Mouse (Mus musculus): Measurements from ENCODE around the gene Fignl1. TPM values are rescaled to one million over a fixed set of nuclear protein-coding genes. Genes with fewer than 3 reads are reported as not detected.

Fignl1 gene
- polyA plus RNA-seq, 1 experiment from 2014 or later = 101 TPM

DNA sequence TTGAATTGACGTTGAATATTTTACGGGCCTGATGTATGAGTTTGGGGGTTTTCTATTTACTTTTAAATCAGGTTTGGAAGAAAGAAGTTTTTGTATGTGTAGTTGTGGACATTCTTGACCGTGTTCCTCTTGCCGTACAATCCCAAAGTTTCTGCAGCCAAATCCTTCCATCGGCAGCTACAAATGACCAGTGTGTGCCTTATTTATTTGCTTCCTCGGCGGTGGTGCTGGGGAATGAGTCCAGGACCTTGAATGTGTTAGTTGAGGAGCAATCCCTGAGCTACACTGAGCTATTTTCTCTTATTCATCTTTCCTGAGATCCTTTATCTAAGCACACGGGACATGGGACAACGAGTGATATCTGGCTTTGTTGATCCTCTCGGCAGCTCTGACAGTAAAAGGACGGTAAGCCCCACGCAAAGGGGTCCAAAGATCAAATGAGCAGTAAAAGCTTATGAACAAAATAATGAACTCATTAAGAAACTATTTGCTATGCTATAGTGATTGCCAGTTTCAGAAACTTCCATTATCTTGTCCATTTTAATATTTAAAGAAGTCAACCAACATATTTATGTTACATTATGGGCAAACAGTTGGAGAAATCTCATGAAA lies 22.2 kb upstream of the Fignl1 start:
- no peak overlapping the region for H3K4me2 ChIP-seq (ENCODE audit: low read depth, low read length, severe bottlenecking)
- DNase-seq (ENCODE audit: low spot score) (no peak), ATAC-seq (replicated peaks; ENCODE audit: low FRiP score) (no peak)
- no peaks in the 10 kb centered on the region for H3K36me3 ChIP-seq (ENCODE audit: control insufficient read depth, insufficient read depth, low read length)
- no peak overlapping the region for H3K4me3 ChIP-seq (ENCODE audit: low read depth, low read length)
- no peak overlapping the region for H3K27ac ChIP-seq (ENCODE audit: low read depth, low read length)
- WGBS = 32% methylated on average over 12 of the region's 12 CpGs
- no peaks in the 10 kb centered on the region for H3K27me3 ChIP-seq (ENCODE audit: control insufficient read depth, insufficient read depth, low read length)
- no peaks in the 10 kb centered on the region for H3K9me3 ChIP-seq (ENCODE audit: control insufficient read depth, low read length)
- H3K9ac ChIP-seq (ENCODE audit: low read length) = no peak overlapping the region; the same call in 1 of the 2 replicates
- H3K4me1 ChIP-seq (replicated peaks; ENCODE audit: control insufficient read depth, insufficient read depth, low read length) = peaks cover 27% of the 10 kb centered on the region

DNA sequence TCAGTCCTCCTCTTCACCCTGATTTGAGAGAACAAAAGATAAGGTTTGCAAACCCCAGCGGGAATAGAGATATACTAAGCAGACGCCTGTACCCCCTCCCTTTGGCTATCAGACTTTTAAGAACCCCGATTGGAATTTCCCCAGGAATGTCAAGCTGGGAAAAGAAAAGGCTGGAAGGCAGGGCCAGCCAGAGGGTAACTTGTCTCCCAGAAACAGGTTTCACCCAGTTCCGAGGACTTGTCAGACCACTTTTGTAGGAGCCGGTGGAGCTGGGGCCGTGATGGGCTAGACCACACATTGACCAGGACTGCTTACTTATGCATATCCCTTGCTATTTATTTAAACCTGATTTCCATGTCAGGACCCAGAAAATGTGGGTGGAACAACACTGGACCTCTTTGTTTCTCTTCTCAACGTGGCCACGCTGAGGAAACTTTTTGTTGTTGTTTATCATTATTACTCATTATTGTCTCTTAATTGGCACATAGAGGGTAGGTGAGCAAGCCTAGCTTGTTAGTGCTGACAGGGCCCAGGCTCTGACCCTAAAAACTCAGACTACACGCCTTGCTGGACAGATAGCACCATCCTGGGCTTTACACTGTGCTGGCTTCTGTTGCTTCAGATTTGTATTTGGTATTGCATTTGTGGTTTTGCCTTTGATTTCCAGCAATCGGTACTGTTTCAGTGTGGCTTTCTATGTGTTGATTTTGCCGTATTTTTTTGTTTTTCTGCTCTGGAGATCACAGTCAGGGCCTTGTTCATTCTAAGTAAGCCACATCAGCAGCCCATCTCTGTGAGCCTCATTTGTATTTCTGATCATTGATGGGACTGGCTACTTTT lies 20.6 kb upstream of the Fignl1 start:
- DNase-seq (ENCODE audit: low spot score) = no peak
- no peak overlapping the region for H3K4me2 ChIP-seq (ENCODE audit: low read depth, low read length, severe bottlenecking)
- no peaks in the 10 kb centered on the region for H3K9me3 ChIP-seq (ENCODE audit: control insufficient read depth, low read length)
- no peaks in the 10 kb centered on the region for H3K27me3 ChIP-seq (ENCODE audit: control insufficient read depth, insufficient read depth, low read length)
- WGBS = 18% methylated on average over 11 of the region's 11 CpGs
- no peaks in the 10 kb centered on the region for H3K36me3 ChIP-seq (ENCODE audit: control insufficient read depth, insufficient read depth, low read length)
- no peak; the same call in 1 of the 2 replicates for ATAC-seq (replicated peaks; ENCODE audit: low FRiP score)
- H3K4me1 ChIP-seq (replicated peaks; ENCODE audit: control insufficient read depth, insufficient read depth, low read length) = peaks cover 34% of the 10 kb centered on the region
- H3K4me3 ChIP-seq (ENCODE audit: low read depth, low read length) = no peak overlapping the region
- no peak overlapping the region; the same call in 1 of the 2 replicates for H3K9ac ChIP-seq (ENCODE audit: low read length)
- H3K27ac ChIP-seq (ENCODE audit: low read depth, low read length) = peak overlapping the region; percentile 65

DNA sequence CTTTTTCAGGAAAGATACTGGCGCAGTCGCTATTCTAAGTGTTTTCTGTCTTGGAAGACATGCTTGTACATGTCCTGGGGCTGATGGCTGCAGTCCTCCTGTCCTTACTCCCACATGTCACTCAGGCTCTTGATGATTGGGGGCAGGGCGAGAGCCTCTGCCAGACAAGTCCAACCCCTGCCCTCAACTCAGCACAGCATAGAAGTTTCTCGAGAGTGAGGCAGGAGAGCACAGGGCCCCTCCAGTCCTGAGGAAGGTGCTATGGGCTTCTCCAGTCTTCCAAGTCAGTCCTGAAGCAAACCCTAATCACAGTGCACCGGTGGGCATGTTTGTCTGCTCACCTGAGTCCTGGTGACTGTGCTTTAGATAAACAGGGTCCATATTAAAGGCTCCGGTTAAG lies 20.0 kb upstream of the Fignl1 start:
- DNase-seq (ENCODE audit: low spot score) = no peak
- Histone ChIP-seq H3K9me3 (ENCODE audit: control insufficient read depth, low read length) (no peaks in the 10 kb centered on the region), H3K4me1 (replicated peaks; ENCODE audit: control insufficient read depth, insufficient read depth, low read length) (peaks cover 38% of the 10 kb centered on the region), H3K36me3 (ENCODE audit: control insufficient read depth, insufficient read depth, low read length) (no peaks in the 10 kb centered on the region), H3K4me3 (ENCODE audit: low read depth, low read length) (no peak overlapping the region), H3K9ac (ENCODE audit: low read length) (no peak overlapping the region; the same call in 1 of the 2 replicates), H3K27ac (ENCODE audit: low read depth, low read length) (peak overlapping the region; percentile 65), H3K4me2 (ENCODE audit: low read depth, low read length, severe bottlenecking) (no peak overlapping the region), H3K27me3 (ENCODE audit: control insufficient read depth, insufficient read depth, low read length) (no peaks in the 10 kb centered on the region)
- ATAC-seq (replicated peaks; ENCODE audit: low FRiP score) = peak; percentile 57
- 22% methylated on average over 6 of the region's 6 CpGs for WGBS

DNA sequence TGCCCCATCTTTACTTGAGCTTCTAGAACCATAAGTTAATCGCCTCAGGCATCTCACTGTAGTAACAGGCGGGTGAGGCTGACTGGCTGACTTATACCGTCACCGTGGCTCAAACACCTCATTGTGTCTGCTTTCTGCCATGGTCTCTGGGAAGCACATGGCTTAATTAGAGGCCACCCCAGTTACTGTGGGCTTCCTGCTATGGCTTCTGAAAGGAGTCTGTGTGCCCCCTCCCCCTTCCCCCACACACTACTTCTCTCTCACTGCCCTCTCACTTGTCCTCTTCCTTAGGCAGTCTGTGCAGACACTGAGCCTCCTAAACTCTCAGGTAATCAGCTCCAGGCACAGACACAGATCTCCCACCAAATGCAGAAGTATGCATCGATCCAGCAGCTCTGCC lies 19.5 kb upstream of the Fignl1 start:
- Histone ChIP-seq H3K27me3 (ENCODE audit: control insufficient read depth, insufficient read depth, low read length) (no peaks in the 10 kb centered on the region), H3K27ac (ENCODE audit: low read depth, low read length) (peak overlapping the region; percentile 65), H3K4me2 (ENCODE audit: low read depth, low read length, severe bottlenecking) (no peak overlapping the region), H3K4me3 (ENCODE audit: low read depth, low read length) (no peak overlapping the region), H3K4me1 (replicated peaks; ENCODE audit: control insufficient read depth, insufficient read depth, low read length) (peaks cover 42% of the 10 kb centered on the region), H3K9ac (ENCODE audit: low read length) (peak overlapping the region; percentile 27; the same call in 1 of the 2 replicates), H3K9me3 (ENCODE audit: control insufficient read depth, low read length) (no peaks in the 10 kb centered on the region), H3K36me3 (ENCODE audit: control insufficient read depth, insufficient read depth, low read length) (no peaks in the 10 kb centered on the region)
- ATAC-seq (replicated peaks; ENCODE audit: low FRiP score) = peak; percentile 69
- peak; percentile 65 for DNase-seq (ENCODE audit: low spot score)
- WGBS = 15% methylated on average over 5 of the region's 5 CpGs

DNA sequence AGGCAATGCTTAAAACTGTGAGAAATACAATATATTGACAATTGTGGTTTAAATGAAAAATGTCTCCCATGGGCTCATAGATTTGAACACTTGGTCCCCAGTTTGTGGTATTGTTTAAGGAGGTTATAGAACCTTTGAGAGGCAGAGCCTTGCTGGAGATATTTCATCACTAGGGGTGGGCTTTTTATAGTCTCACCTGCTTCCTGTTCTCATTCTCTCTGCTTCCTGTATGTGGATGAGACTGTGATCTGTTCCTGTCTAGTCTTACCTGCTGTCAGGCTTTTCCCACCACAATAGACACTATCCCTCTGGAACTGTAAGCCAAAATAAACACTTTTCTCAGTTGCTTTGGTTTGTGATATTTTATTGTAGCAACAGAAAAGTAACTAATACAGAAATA lies 17.7 kb upstream of the Fignl1 start:
- peaks cover 53% of the 10 kb centered on the region for H3K4me1 ChIP-seq (replicated peaks; ENCODE audit: control insufficient read depth, insufficient read depth, low read length)
- DNase-seq (ENCODE audit: low spot score) (no peak), ATAC-seq (replicated peaks; ENCODE audit: low FRiP score) (no peak)
- no peaks in the 10 kb centered on the region for H3K36me3 ChIP-seq (ENCODE audit: control insufficient read depth, insufficient read depth, low read length)
- H3K27ac ChIP-seq (ENCODE audit: low read depth, low read length) = no peak overlapping the region
- no peak overlapping the region for H3K4me2 ChIP-seq (ENCODE audit: low read depth, low read length, severe bottlenecking)
- no peak overlapping the region for H3K4me3 ChIP-seq (ENCODE audit: low read depth, low read length)
- H3K27me3 ChIP-seq (ENCODE audit: control insufficient read depth, insufficient read depth, low read length) = no peaks in the 10 kb centered on the region
- no peak overlapping the region for H3K9ac ChIP-seq (ENCODE audit: low read length)
- no peaks in the 10 kb centered on the region for H3K9me3 ChIP-seq (ENCODE audit: control insufficient read depth, low read length)

DNA sequence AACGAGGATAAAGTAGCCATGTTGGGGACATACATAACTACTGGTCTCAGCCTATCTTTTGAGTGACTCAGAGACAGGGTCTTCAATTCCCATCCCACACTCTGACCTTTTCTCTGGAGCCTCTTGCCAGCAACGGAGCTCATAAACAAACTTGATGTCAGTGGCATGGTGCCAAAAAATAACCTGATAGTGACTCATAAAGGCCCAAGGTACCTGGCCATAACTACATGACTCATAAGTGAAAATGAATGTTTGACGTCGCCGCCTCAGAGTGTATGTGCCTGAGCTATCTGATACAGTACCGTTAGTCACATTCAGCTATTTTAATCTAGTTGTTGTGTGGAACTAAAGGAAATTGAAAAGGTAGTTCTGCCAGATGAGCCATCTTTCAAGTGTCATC lies 16.9 kb upstream of the Fignl1 start:
- H3K4me2 ChIP-seq (ENCODE audit: low read depth, low read length, severe bottlenecking) = no peak overlapping the region
- no peaks in the 10 kb centered on the region for H3K9me3 ChIP-seq (ENCODE audit: control insufficient read depth, low read length)
- DNase-seq (ENCODE audit: low spot score) (no peak), ATAC-seq (replicated peaks; ENCODE audit: low FRiP score) (no peak)
- H3K4me3 ChIP-seq (ENCODE audit: low read depth, low read length) = no peak overlapping the region
- H3K27me3 ChIP-seq (ENCODE audit: control insufficient read depth, insufficient read depth, low read length) = no peaks in the 10 kb centered on the region
- 85% methylated on average over 6 of the region's 6 CpGs for WGBS
- H3K27ac ChIP-seq (ENCODE audit: low read depth, low read length) = no peak overlapping the region
- H3K4me1 ChIP-seq (replicated peaks; ENCODE audit: control insufficient read depth, insufficient read depth, low read length) = peaks cover 53% of the 10 kb centered on the region
- H3K36me3 ChIP-seq (ENCODE audit: control insufficient read depth, insufficient read depth, low read length) = no peaks in the 10 kb centered on the region
- H3K9ac ChIP-seq (ENCODE audit: low read length) = no peak overlapping the region

DNA sequence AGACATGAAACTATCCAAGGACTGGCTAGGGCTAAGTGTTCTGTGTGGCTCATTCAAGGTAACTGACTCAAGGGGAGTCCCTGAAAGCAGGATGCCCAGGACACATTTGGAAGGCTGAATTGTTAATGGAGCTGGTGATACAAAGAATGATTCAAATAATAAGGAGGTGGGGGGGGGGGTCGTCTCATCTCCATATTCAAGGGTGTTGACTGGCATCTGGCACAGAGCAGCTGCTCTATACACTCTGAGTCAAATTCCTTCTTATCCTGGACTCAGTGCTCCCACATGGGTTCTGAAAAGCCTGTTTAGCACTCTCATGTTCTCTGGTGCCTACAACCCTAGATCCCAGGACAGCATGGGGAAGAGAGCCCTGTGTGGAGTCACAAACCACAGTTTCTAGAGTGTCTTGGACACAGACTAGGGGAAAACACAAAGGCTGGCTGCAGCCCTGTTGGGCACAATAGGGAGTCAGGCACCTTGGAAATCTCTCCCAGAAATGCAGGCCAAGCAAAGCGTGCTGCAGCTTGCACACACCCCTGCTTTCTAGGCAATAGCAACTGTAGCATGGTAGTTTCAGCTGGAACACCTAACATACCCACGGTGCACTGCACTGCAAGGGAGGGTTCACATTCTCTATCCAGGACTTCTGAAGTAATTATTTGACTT lies 16.3 kb upstream of the Fignl1 start:
- DNase-seq (ENCODE audit: low spot score) = no peak
- 49% methylated on average over 3 of the region's 3 CpGs for WGBS
- Histone ChIP-seq H3K9me3 (ENCODE audit: control insufficient read depth, low read length) (no peaks in the 10 kb centered on the region), H3K9ac (ENCODE audit: low read length) (peak overlapping the region; percentile 4; the same call in 1 of the 2 replicates), H3K4me1 (replicated peaks; ENCODE audit: control insufficient read depth, insufficient read depth, low read length) (peaks cover 53% of the 10 kb centered on the region), H3K4me3 (ENCODE audit: low read depth, low read length) (no peak overlapping the region), H3K27ac (ENCODE audit: low read depth, low read length) (0 out of 2 replicates have a peak overlapping the region, but pooled peaks have one; percentile 27), H3K36me3 (ENCODE audit: control insufficient read depth, insufficient read depth, low read length) (no peaks in the 10 kb centered on the region), H3K27me3 (ENCODE audit: control insufficient read depth, insufficient read depth, low read length) (no peaks in the 10 kb centered on the region), H3K4me2 (ENCODE audit: low read depth, low read length, severe bottlenecking) (no peak overlapping the region)
- no peak for ATAC-seq (replicated peaks; ENCODE audit: low FRiP score)

DNA sequence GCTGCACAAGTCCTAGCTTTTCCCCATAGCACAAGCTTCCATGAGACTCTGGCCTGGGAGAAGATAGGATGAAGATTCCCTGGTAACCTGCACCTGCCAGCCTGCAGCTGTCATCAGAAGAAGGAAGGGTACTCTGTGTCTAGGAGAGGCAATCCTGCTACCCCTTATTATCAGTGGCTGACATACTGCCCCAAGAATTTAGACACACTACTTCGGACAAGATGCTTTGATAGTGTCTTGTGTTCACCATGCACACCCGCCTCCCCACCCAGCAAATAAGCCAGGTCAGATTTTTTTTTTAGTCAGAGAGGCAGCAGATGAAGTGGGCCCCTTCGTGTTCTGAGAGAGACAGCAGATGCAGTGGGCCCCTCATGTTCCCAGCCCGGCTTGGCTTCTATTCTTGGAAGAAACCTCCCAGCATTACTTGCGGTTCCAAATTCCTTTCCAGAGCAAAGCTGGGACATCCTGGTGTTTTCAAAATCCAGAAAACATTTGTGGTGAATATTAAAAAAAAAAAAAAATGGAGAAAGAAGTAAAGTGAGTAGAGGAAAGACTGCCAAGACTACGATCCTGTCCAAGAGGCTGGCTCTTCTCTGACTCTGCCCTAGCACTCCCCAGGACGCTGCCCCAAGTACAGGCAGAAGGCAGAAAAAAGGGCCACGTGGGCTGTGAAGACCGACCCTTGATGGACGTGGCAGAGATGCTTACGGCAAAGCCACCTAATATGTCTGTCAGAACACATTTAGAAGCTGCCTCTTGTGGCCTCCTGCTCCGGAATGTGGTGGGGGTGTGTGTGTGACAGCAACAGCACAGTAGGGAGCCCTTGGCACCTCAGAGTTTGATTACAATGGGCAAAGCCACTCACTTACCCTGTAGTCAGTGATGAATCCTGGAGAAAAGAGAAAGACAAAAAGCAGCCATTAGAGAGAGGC lies 15.5 kb upstream of the Fignl1 start:
- Histone ChIP-seq H3K4me3 (ENCODE audit: low read depth, low read length) (no peak overlapping the region), H3K9me3 (ENCODE audit: control insufficient read depth, low read length) (no peaks in the 10 kb centered on the region), H3K4me2 (ENCODE audit: low read depth, low read length, severe bottlenecking) (no peak overlapping the region), H3K27me3 (ENCODE audit: control insufficient read depth, insufficient read depth, low read length) (no peaks in the 10 kb centered on the region), H3K27ac (ENCODE audit: low read depth, low read length) (0 out of 2 replicates have a peak overlapping the region, but pooled peaks have one; percentile 27), H3K4me1 (replicated peaks; ENCODE audit: control insufficient read depth, insufficient read depth, low read length) (peaks cover 46% of the 10 kb centered on the region), H3K36me3 (ENCODE audit: control insufficient read depth, insufficient read depth, low read length) (no peaks in the 10 kb centered on the region), H3K9ac (ENCODE audit: low read length) (no peak overlapping the region; the same call in 1 of the 2 replicates)
- ATAC-seq (replicated peaks; ENCODE audit: low FRiP score) = no peak
- WGBS = 29% methylated on average over 12 of the region's 12 CpGs
- no peak for DNase-seq (ENCODE audit: low spot score)
